Mouse (Mus musculus) spleen, adult 2 months (tissue): Measurements from ENCODE around the gene Spdye4b. TPM values are rescaled to one million over a fixed set of nuclear protein-coding genes. Genes with fewer than 3 reads are reported as not detected.

Experiments
- DNase-seq, 2 experiments: peaks; one replicate each; pipeline versions ENCODE4 v3.0.0 to v3.0.0-alpha.2; 2012 to 2021; ENCODE audit warnings: low spot score in 2 of 2, low read depth in 1 of 2
- H3K27ac ChIP-seq: fragments of 200-500 bp; 2 replicates; pipeline ENCODE4 v1.5.1; 2012; ENCODE audit warnings: low read length, inconsistent platforms; ENCODE audit not compliant: insufficient read depth
- H3K27me3 ChIP-seq: fragments of 200-500 bp; 2 replicates; pipeline ENCODE4 v1.6.1; 2012; ENCODE audit warnings: mild to moderate bottlenecking, moderate library complexity, low read length, inconsistent platforms; ENCODE audit not compliant: control insufficient read depth, insufficient read depth
- H3K36me3 ChIP-seq: fragments of 200-500 bp; 2 replicates; pipeline ENCODE4 v1.6.1; 2012; ENCODE audit warnings: mild to moderate bottlenecking, low read length, inconsistent platforms; ENCODE audit not compliant: control insufficient read depth, insufficient read depth
- H3K4me1 ChIP-seq: fragments of 200-500 bp; 2 replicates; pipeline ENCODE4 v1.6.1; 2011; ENCODE audit warnings: inconsistent platforms; ENCODE audit not compliant: control insufficient read depth, insufficient read depth, insufficient read length
- H3K4me3 ChIP-seq: fragments of 200-500 bp; 2 replicates; pipeline ENCODE4 v1.5.1; 2011; ENCODE audit warnings: mild to moderate bottlenecking, inconsistent platforms; ENCODE audit not compliant: insufficient read depth, insufficient read length; ENCODE audit errors: extremely low read depth
- CTCF ChIP-seq: fragments of 200-500 bp; IDR thresholded peaks from 2 replicates; pipeline ENCODE4 v1.5.1; 2011; ENCODE audit warnings: mild to moderate bottlenecking, inconsistent platforms; ENCODE audit not compliant: insufficient read depth, insufficient read length, insufficient replicate concordance; ENCODE audit errors: extremely low read depth
- POLR2A ChIP-seq: fragments of 200-500 bp; IDR thresholded peaks from 2 replicates; pipeline ENCODE4 v1.6.1; 2011; ENCODE audit warnings: low read depth, low read length, inconsistent platforms
- WGBS: fragments of 180-500 bp; shearing (Covaris S2); methylation state at CpG from one replicate; pipeline ENCODE4 v1.1.7; 2018; 5-methylcytosine and 5-hydroxymethylcytosine counted together
- polyA plus RNA-seq: library from polyadenylated mRNA; depleted of rRNA; stranded (reverse); fragments of >200 nt; gene quantifications from 2 replicates; pipeline ENCODE4 v1.2.3, GENCODE M21; 2012

Gene Spdye4b
- polyA plus RNA-seq, 1 experiment = not detected

- Histone ChIP-seq H3K4me1 (no peaks in the 10 kb centered on the region), H3K27me3 (no peaks in the 10 kb centered on the region), H3K36me3 (no peaks in the 10 kb centered on the region), H3K27ac (no peak overlapping the region), H3K4me3 (no peak overlapping the region)
- no peak for DNase-seq
- 76% methylated on average over 3 of the region's 3 CpGs for WGBS
- TF ChIP-seq POLR2A = no peak
- TF ChIP-seq CTCF = no peak
Measured at GRCm38 (mm10) chr5:143205015-143205414, 24.2 kb downstream of the Spdye4b start.

- Histone ChIP-seq H3K4me3 (no peak overlapping the region), H3K27me3 (no peaks in the 10 kb centered on the region), H3K4me1 (no peaks in the 10 kb centered on the region), H3K36me3 (no peaks in the 10 kb centered on the region), H3K27ac (no peak overlapping the region)
- WGBS = 62% methylated on average over 2 of the region's 2 CpGs
- TF ChIP-seq CTCF = no peak
- no peak for TF ChIP-seq POLR2A
- no peak for DNase-seq
Measured at GRCm38 (mm10) chr5:143213832-143214231, 33.0 kb downstream of the Spdye4b start.

- Histone ChIP-seq H3K4me1 (no peaks in the 10 kb centered on the region), H3K4me3 (no peak overlapping the region), H3K36me3 (no peaks in the 10 kb centered on the region), H3K27ac (no peak overlapping the region), H3K27me3 (0 out of 2 replicates have a peak, but pooled peaks cover 2% of the 10 kb centered on the region)
- 73% methylated on average over 5 of the region's 5 CpGs for WGBS
- TF ChIP-seq POLR2A (no peak), CTCF (no peak)
- DNase-seq = no peak
Measured at GRCm38 (mm10) chr5:143220996-143221395, 40.2 kb downstream of the Spdye4b start.

GRCm38 (mm10) chr5:143222287-143222686, 41.5 kb downstream of the Spdye4b start:
- no peak for DNase-seq
- H3K27me3 ChIP-seq = 0 out of 2 replicates have a peak, but pooled peaks cover 2% of the 10 kb centered on the region
- 78% methylated on average over 1 of the region's 1 CpGs for WGBS
- TF ChIP-seq POLR2A = no peak
- no peak overlapping the region for H3K27ac ChIP-seq
- no peaks in the 10 kb centered on the region for H3K4me1 ChIP-seq
- no peak overlapping the region for H3K4me3 ChIP-seq
- H3K36me3 ChIP-seq = no peaks in the 10 kb centered on the region

- 89% methylated on average over 3 of the region's 3 CpGs for WGBS
Measured at GRCm38 (mm10) chr5:143226790-143227189, 46.0 kb downstream of the Spdye4b start, which contains the start of gene Spdye4a. Gene Spdye4a, minus strand, starts transcription at chr5:143226890.

GRCm38 (mm10) chr5:143235028-143235693, 54.3 kb downstream of the Spdye4b start, which contains the start of gene Zfp12:
Gene Zfp12, plus strand, starts transcription at chr5:143235163.
- under 1% methylated on average over 58 of the region's 58 CpGs for WGBS
- TF ChIP-seq CTCF (no peak), POLR2A (peak; percentile 76; the same call in 1 of the 2 replicates)
- peak within 1 kb of the TSS; percentile 77 for H3K27ac ChIP-seq
- DNase-seq = peak; percentile 82 to 88
- no peaks in the 10 kb centered on the region for H3K27me3 ChIP-seq
- H3K4me3 ChIP-seq = peak within 1 kb of the TSS; percentile 78
- no peaks in the 10 kb centered on the region; the same call in 1 of the 2 replicates for H3K4me1 ChIP-seq
- H3K36me3 ChIP-seq = peaks cover 3% of the 10 kb centered on the region

More at GRCm38 (mm10) chr5:143226790-143227189, 46.0 kb downstream of the Spdye4b start, which contains the start of gene Spdye4a:
- DNase-seq = no peak
- H3K4me1 ChIP-seq = no peaks in the 10 kb centered on the region
- TF ChIP-seq POLR2A (no peak), CTCF (no peak)
- no peaks in the 10 kb centered on the region for H3K36me3 ChIP-seq
- 0 out of 2 replicates have a peak, but pooled peaks cover 2% of the 10 kb centered on the region for H3K27me3 ChIP-seq
- no peak within 1 kb of the TSS for H3K4me3 ChIP-seq
- H3K27ac ChIP-seq = no peak within 1 kb of the TSS

GRCm38 (mm10) chr5:143236036-143236435, 55.2 kb downstream of the Spdye4b start:
- Histone ChIP-seq H3K4me1 (no peaks in the 10 kb centered on the region; the same call in 1 of the 2 replicates), H3K27me3 (no peaks in the 10 kb centered on the region), H3K36me3 (peaks cover 6% of the 10 kb centered on the region), H3K4me3 (no peak overlapping the region), H3K27ac (no peak overlapping the region)
- WGBS = 62% methylated on average over 9 of the region's 9 CpGs
- no peak for TF ChIP-seq CTCF
- no peak for TF ChIP-seq POLR2A
- DNase-seq = no peak
